Comparison of ENCODE assay signal across 8 mouse cellular contexts in the genomic region with DNA sequence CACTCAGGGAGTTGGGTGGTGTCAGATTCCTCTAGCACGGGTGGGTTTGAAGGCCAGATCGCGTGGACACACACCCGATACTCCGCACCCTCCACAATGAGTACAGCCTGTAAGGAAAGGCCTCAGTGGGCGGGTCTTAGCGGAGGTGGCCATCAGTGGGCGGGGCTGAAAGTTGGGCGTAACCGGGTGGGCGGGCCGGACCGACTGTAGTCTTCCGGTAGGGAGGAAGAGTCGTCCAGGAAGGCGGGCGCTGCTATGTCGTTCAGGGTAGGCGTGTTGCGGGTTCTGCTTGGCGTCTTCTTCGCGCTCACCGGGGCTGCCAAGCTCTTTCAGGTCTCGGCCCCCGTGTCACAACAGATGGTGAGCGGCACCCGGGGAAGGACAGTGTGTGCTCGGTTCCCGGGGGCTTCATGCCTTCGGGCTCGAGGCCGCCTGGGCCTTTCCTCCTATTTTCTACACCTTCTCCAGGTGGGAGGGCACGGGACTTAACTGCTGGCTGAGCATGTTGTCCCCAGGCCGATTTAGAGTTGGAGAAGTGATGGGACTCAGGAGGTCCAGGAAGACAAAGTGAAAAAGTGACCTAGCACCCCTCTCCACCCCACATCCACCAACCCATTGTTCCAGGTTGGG. TPM values are rescaled to one million over a fixed set of nuclear protein-coding genes. Genes with fewer than 3 reads are reported as not detected.
DNase-seq lines count a peak whose midpoint lies in the region; ATAC-seq and TF ChIP-seq lines count a peak whose summit lies in the region.

No protein-coding gene starts in this region.

- H3K4me2 ChIP-seq in hindbrain, postnatal 0 days (ENCODE audit: low read depth, low read length), result peak overlapping the region; percentile 68

- H3K36me3 ChIP-seq in hindbrain, postnatal 0 days (ENCODE audit: insufficient read depth, low read length), result peaks cover 6% of the 10 kb centered on the region; the same call in 1 of the 2 replicates

- peak overlapping the region; percentile 61; the same call in 1 of the 2 replicates for H3K27ac ChIP-seq in gastrocnemius, adult 2 months
- H3K27ac ChIP-seq in hindbrain, postnatal 0 days, result no peak overlapping the region
- H3K27ac ChIP-seq in left cerebral cortex, adult 2 months, result no peak overlapping the region

- H3K27me3 ChIP-seq in hindbrain, postnatal 0 days (ENCODE audit: insufficient read depth, low read length), result no peaks in the 10 kb centered on the region

- 1% methylated on average over 35 of the region's 35 CpGs for WGBS in hindbrain, postnatal 0 days

- intact Hi-C loops in gastrocnemius, adult 2 months (cut with DNase I), result no loop called here
- intact Hi-C loops in left cerebral cortex, adult 2 months (cut with DNase I), result loop anchor here (5.0 kb wide), 1 partner anchor 41 kb away; the partner anchor contains the start of gene Dlgap3

- no peak for TF ChIP-seq CTCF in gastrocnemius, adult 2 months (IDR thresholded peaks at IDR 0.05)
- TF ChIP-seq CTCF in hindbrain, postnatal 0 days (IDR thresholded peaks at IDR 0.05; ENCODE audit: low read depth), result no peak
- TF ChIP-seq CTCF in left cerebral cortex, adult 2 months (IDR thresholded peaks at IDR 0.05), result no peak

- ATAC-seq in common myeloid progenitor, adult 5-6 weeks (replicated peaks; ENCODE audit: low read depth, poor library complexity, severe bottlenecking), result peak; percentile 99
- peak; percentile 93 for ATAC-seq in hindbrain, postnatal 0 days
- ATAC-seq in megakaryocyte, adult 5-6 weeks (ENCODE audit: poor library complexity, severe bottlenecking), result peak; percentile 99

- H3K4me3 ChIP-seq in gastrocnemius, adult 2 months, result peak overlapping the region; percentile 84
- H3K4me3 ChIP-seq in hindbrain, postnatal 0 days (ENCODE audit: low read length), result peak overlapping the region; percentile 51
- H3K4me3 ChIP-seq in left cerebral cortex, adult 2 months, result peak overlapping the region; percentile 49

- peak; percentile 97 for DNase-seq in ZHBTc4 (ENCODE audit: low read depth, low spot score)
- peak; percentile 89 for DNase-seq in gastrocnemius, adult 2 months
- peak; percentile 91 for DNase-seq in hindbrain, postnatal 0 days (ENCODE audit: low spot score)
- peak; percentile 46 to 47 for DNase-seq in left cerebral cortex, adult 2 months (ENCODE audit: extremely low spot score in 1 of 2, low spot score in 2 of 2)
- peak; percentile 73 to 80 for DNase-seq in right cerebral cortex, postnatal 10 days (ENCODE audit: low spot score in 2 of 2)
- DNase-seq in urinary bladder, postnatal 25 days (ENCODE audit: low spot score), result peak; percentile 86

- peak overlapping the region; percentile 52 for H3K9ac ChIP-seq in hindbrain, postnatal 0 days (replicated peaks; ENCODE audit: low read length)

- no peaks in the 10 kb centered on the region for H3K9me3 ChIP-seq in hindbrain, postnatal 0 days (ENCODE audit: low read length)

- peaks cover 4% of the 10 kb centered on the region; the same call in 1 of the 2 replicates for H3K4me1 ChIP-seq in hindbrain, postnatal 0 days (ENCODE audit: insufficient read depth, low read length)

RNA-seq across cellular contexts. Expression of gene Tmem35b, which starts 2.5 kb away (rescaled TPM):
- total RNA-seq in common myeloid progenitor, adult 5-6 weeks (2017), result 4.4 and 10.3 TPM in 2 replicates
- total RNA-seq in gastrocnemius, adult 2 months (2021), result 1 to 10 TPM in 1 of 2 experiments, under 1 TPM in 1; 0.87 to 1.4 TPM
- total RNA-seq in hindbrain, postnatal 0 days (2014; rRNA removed), result 6.7 and 8.7 TPM in 2 replicates
- polyA plus RNA-seq in hindbrain, postnatal 0 days (2015; fragmentation: Nextera tagmentation; extraction: Ambion mirVana), result 13.8 and 15.4 TPM in 2 replicates
- total RNA-seq in left cerebral cortex, adult 2 months (2021), result 1 to 10 TPM; 4.1 to 4.2 TPM
- 11.8 and 13.9 TPM in 2 replicates for total RNA-seq in megakaryocyte, adult 5-6 weeks (2015)
- 8.2 and 8.6 TPM in 2 replicates for total RNA-seq in megakaryocyte, adult 5-6 weeks (2017)

RNA-seq across cellular contexts. Expression of gene Dlgap3, which starts 43.1 kb away (rescaled TPM):
- total RNA-seq in common myeloid progenitor, adult 5-6 weeks (2017), result not detected in 2 replicates
- total RNA-seq in gastrocnemius, adult 2 months (2021), result not detected
- total RNA-seq in hindbrain, postnatal 0 days (2014; rRNA removed), result 153 and 163 TPM in 2 replicates
- 30.0 and 34.2 TPM in 2 replicates for polyA plus RNA-seq in hindbrain, postnatal 0 days (2015; fragmentation: Nextera tagmentation; extraction: Ambion mirVana)
- 100 to 1,000 TPM; 372 to 403 TPM for total RNA-seq in left cerebral cortex, adult 2 months (2021)
- total RNA-seq in megakaryocyte, adult 5-6 weeks (2015), result not detected in 2 replicates
- not detected in 2 replicates for total RNA-seq in megakaryocyte, adult 5-6 weeks (2017)

RNA-seq across cellular contexts. Expression of gene Zmym6, which starts 48.8 kb away (rescaled TPM):
- 20.4 and 25.7 TPM in 2 replicates for total RNA-seq in common myeloid progenitor, adult 5-6 weeks (2017)
- 1 to 10 TPM; 3.2 to 7.2 TPM for total RNA-seq in gastrocnemius, adult 2 months (2021)
- total RNA-seq in hindbrain, postnatal 0 days (2014; rRNA removed), result 20.6 and 24.5 TPM in 2 replicates
- polyA plus RNA-seq in hindbrain, postnatal 0 days (2015; fragmentation: Nextera tagmentation; extraction: Ambion mirVana), result 18.3 and 19.9 TPM in 2 replicates
- 10 to 100 TPM; 31.8 to 35.8 TPM for total RNA-seq in left cerebral cortex, adult 2 months (2021)
- 5.2 and 6.8 TPM in 2 replicates for total RNA-seq in megakaryocyte, adult 5-6 weeks (2015)
- 8.1 and 9.1 TPM in 2 replicates for total RNA-seq in megakaryocyte, adult 5-6 weeks (2017)

Comparison
In these comparisons a context has a peak if more than half of its experiments do, and no peak if none do; other contexts are left out.
1. DNase-seq: peak in every context shown above with its lines; median percentile 97 in ZHBTc4; 91 in hindbrain, postnatal 0 days; 89 in gastrocnemius, adult 2 months; 86 in urinary bladder, postnatal 25 days; 76 in right cerebral cortex, postnatal 10 days; 46 in left cerebral cortex, adult 2 months.
2. RNA of gene Dlgap3, which starts 43.1 kb away (total RNA-seq): 372 to 403 TPM in left cerebral cortex, adult 2 months and 153 to 163 TPM in hindbrain, postnatal 0 days; not detected in gastrocnemius, adult 2 months, not detected in common myeloid progenitor, adult 5-6 weeks and not detected in megakaryocyte, adult 5-6 weeks; every median in the first group is over 100 times any median in the second.
3. Peak in every context shown above with its lines, with median percentiles within 50 percentile points of each other: ATAC-seq and H3K4me3 ChIP-seq.